Mouse (Mus musculus) urinary bladder, adult 2 months (tissue): ENCODE results near the gene Tceanc. TPM values are rescaled to one million over a fixed set of nuclear protein-coding genes. Genes with fewer than 3 reads are reported as not detected.
A peak's percentile ranks its signal among the peaks of the same experiment; 100 is the strongest.
"Not testable (repeated sequence)": the region's sequence is repeated elsewhere in the genome, so short reads cannot be mapped to it uniquely, and the experiment has no call there.

Experiments used
- DNase-seq: peaks from one replicate; pipeline ENCODE4 v3.0.0; 2022; ENCODE audit warnings: low spot score
- polyA plus RNA-seq: library from polyadenylated mRNA; depleted of rRNA; stranded (reverse); fragments of >200 nt; gene quantifications from 2 replicates; pipeline ENCODE4 v1.2.3, GENCODE M21; 2012; rRNA removed

The Tceanc gene
- polyA plus RNA-seq, result 2.5 and 2.6 TPM in 2 replicates

- DNase-seq, result no peak
Measured at GRCm38 (mm10) chrX:166518345-166518744, at the start of gene Tceanc. TSS of gene Tceanc (minus strand) at chrX:166518567.

DNA sequence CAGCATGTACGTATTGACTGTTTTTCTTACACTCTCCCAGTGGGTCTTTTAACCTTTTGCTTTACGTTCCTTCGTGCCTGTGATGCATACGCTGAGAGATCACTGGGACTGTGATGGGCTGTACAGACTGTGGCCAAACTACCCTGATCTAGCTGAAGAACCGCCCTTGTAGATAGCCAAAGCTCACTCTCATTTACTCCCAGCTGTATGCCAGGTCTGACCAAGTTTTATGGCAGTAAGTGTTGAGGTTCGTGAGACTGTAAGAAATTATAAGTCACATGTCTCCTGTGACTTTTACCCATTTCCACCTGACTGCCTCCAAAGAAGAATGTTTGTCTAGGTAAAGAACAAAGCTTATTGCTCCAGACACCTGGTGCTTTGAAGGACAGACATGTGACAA is 47.6 kb upstream of the Tceanc start:
- no peak for DNase-seq

DNA sequence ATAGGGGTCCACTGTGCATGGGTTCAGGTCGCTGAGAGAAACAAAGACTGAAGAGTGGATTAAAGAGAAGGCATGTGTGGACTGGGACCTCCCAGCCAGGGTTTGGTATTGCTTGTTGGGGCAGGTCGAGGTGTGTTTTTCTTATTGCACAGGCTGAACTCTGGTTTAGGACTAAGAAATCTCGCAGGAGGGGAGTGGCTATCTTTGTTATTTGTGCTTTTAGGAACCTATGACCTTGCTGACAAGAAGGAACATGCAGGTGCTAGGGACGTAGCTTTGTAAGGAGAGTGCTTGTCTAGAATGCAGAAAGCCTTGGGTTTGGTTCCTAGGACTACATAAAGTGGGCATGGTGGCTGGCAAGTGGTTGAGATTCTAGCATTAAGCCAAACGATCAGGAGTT is 47.0 kb upstream of the Tceanc start:
- DNase-seq, result no peak

GRCm38 (mm10) chrX:166564900-166565299 is 46.5 kb upstream of the Tceanc start:
- DNase-seq, result no peak

GRCm38 (mm10) chrX:166559333-166559732 is 41.0 kb upstream of the Tceanc start:
- DNase-seq, result no peak

DNA sequence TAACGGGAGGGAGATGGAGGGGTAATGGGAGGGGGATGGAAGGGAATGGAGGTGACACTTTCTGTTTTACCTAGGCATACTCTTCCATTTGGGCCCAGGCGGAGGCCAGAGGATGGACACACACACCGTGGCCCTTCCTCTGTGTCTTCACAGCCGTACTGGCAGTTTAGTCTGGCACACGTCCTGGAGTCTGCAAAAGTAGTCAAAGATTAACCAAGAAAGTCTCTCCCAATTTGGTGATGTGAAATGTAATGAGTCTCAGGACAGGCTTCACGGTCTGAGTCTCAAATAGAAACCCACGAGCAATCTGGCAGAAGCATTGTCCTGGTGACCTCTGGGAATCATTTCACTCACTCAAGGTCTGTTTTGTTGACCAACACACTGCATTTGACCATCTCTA is 34.0 kb upstream of the Tceanc start:
- DNase-seq, result no peak

DNA sequence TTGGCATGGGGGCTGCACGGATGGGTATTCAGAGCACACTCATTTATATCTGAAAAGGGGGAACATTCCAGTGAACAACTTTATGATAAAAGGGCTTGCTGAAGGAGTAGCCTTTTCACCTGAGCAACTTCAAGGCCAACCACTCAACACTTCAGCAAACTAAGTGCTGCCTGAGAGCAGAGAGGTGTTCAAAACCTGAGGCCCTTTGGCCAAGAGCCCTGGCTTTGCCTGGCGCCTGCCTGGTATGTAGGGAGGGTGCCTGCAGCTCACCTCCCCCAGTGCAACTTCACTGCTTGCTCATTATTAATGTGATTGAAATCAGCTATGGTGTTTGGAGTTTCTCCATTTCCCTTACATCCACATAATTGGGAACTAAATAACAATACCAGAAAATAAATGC is 28.1 kb upstream of the Tceanc start:
- no peak for DNase-seq

GRCm38 (mm10) chrX:166535138-166535537 is 16.8 kb upstream of the Tceanc start:
- no peak for DNase-seq

- DNase-seq, result no peak
Measured at GRCm38 (mm10) chrX:166533432-166533831, 15.1 kb upstream of the Tceanc start.

DNA sequence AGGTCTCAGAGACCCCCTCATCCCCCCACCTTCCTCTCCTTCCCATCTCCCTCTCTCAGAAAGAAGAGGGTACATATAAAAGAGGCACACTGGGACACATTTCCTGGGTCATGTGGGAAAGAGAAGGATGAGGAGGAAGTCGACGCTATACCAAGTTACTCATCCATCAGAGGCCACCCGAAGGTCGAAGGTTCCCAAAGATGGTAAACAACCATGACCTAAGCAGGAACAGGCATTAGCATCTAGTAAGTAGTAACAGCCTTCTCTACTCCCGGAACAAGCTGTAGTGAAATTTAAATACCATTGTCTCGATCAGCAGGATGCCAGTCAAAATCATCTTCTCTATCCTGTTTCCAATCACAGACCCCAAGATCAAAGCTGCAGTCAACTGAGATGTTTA is 13.3 kb upstream of the Tceanc start:
- no peak for DNase-seq

DNA sequence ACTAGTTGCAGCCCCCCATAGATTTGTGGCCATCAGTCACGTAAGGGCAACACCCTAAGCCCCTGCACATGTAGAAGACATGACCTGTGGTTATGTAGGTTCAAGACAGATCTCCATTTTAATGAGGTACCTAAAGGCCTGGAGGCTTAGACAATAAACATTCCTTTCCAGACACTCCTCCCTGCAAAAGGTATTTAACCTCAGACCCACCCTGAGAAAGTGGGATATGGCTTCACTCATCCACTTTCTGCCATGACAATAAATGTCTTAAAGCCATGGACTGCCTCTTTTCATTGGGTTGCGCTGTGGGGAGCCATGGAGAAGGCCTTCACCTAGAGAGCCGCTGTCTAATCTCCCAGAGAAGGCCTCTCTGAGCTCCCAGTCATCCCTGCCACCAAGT is 9.8 kb upstream of the Tceanc start:
- DNase-seq, result no peak

- DNase-seq, result no peak
Measured at GRCm38 (mm10) chrX:166525637-166526315, 7.4 kb upstream of the Tceanc start.

DNA sequence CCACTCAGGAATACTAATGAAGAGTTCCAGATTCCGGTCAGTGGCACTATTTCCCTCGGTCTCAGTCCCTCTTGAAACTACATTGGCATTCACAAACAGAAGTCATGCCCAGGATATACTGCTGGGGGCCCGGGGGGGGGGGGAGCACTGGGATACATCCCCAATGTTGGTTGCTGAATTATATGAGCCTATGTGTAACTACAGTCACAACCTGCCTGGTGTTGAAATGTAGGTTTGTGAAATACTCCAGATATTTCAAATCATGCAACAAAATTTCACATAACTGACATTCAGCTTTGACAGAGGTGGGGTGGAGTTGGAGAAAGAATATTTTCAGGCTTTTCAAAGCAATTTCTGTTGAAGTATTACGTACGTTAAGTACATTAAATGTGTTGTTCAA is 2.4 kb upstream of the Tceanc start:
- no peak for DNase-seq

DNA sequence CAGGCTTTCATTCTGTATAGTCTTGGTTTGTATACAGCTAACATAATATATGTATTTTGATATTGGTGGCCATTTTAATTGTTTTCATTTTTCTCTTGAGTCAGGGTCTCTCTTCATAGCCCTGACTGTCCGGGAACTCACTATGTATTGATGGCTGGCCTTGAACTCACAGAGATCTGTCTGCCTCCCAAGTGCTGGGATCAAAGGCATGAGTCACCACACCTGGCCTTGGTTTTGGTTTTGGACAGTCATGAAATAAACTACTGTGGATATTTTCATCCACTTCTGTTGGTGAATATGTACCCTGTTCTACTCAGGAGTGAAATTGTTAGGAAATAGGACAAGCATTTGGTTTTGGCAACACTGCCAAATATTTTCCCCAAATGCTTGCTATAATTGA is 1.7 kb downstream of the Tceanc start:
- DNase-seq, result no peak

GRCm38 (mm10) chrX:166515923-166516322 is 2.4 kb downstream of the Tceanc start:
- no peak for DNase-seq

DNA sequence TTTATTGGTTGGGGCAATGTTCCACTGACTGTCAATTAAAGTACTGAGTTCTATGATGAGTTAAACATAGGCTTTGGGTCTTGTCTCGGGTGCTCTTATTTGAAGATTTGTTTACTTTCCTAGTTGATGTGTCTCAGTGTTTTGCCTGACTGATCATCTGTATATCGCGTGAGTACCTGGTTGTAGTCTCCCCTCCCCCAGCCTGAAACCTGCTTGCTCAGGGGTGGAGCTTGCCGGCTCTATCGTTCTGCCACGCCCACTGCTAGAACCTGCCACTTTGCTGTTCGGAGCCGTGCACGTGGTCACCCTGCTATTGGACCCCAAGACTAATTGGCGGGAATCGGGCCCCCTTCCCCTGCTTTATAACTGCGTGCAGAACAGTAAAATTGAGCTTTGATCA is 4.3 kb downstream of the Tceanc start:
- not testable (repeated sequence) for DNase-seq

GRCm38 (mm10) chrX:166512071-166512470 is 6.3 kb downstream of the Tceanc start:
- no peak for DNase-seq

DNA sequence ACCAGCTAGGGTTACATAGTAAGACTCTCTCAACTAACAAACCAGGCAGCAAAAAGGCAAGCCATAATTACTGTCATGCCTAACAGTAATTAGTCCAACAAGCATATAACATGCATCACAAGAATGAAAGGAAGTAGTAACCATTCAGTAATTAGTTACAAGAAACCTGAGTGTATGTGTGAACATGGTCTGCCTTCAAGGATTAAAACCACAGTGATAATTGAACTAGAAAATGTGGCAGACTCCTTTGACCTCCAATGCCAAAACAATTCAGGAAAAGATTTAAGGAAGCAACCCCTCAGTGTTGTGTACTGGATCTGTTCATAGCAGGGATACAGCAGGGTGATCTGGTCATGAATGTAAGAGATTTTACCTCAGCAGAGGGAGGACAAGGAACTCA is 7.3 kb downstream of the Tceanc start:
- DNase-seq, result no peak

DNA sequence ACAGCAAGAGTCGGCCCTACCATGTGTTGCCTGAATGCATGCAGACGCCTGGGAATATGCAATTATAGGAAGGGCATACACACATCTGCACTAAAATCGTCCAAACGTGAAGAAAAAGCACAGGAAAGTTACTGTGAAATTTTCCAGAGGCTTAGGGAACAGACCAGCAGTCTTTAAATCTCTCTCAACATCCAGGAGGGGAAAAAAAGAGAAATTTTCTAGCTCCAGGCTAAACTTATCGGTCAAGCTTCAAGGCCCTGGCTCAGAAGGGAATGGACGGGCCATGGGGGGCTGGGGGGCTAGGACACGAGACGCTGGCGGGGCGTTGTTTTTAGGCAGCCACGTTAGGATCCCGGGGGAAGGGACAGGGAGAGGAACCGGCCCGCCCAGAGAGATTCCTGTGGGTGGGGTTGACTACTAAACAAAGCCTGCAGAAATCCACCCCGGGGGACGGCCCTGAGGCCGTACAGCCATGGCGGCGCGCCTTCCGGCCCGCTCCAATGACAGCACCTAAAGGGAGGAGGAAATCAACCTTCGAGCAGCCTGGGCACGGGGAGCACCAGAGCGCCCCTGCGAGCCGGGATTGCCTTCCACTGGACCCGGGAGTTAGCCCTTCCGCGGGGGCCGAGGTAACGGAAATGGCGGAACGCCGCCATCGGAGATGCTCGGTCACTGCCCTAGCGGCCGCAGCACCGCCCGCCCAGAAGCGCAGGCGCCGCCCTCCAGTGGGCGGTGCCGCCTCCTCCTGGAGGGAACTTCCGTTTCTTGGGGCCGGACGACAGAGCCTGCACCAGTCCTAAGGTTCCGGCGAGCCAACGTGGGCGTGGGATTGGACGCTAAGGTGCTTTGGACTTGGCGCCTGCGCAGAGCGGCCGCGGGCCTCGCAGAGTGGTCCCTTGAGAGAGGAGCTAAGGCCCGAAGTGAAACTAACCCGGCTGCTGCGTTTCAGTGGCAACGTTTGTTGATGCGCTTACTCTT is 8.3 kb downstream of the Tceanc start:
- DNase-seq, result peak; percentile 79

DNA sequence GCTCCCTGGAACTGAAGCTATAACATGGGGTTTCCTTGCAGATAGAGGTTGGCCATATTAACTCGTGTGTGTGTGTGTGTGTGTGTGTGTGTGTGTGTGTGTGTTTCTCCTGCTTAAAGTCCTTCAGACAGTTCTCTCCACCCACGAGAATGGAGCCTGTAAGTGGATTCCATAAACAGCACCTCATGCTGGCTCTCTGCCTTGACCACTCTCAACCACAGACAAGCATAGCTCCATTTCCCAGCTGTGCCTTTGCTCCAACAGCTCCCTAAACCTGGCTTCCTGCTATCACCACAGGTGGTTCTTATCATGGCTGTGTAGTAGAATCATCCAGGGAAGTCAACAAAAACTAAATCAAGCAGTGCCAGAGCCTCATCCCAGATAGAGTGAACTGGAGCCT is 13.9 kb downstream of the Tceanc start:
- DNase-seq, result no peak

- DNase-seq, result no peak
Measured at GRCm38 (mm10) chrX:166499496-166500190, 18.7 kb downstream of the Tceanc start.

DNA sequence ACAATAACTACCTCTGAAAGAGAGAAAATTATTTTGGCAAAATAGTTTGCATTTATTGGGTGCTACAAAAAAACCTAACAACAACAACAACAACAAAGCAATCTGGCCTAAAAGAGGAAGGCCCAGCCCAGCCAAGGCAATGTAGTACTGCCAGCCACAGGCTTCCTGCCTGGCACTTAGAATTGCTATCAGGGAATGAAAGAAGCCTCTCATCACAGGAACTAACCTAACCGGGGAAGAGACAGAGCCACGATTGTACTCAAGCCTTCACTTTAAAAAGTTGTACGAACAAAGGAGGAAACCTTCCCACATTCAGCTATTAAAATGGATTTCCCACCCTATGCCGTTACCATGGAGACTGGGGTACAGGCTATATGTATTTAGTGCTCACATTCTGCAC is 20.6 kb downstream of the Tceanc start:
- no peak for DNase-seq
